Mouse (Mus musculus) forebrain, embryonic 16.5 days (tissue): ENCODE data around the gene Esam. TPM values are rescaled to one million over a fixed set of nuclear protein-coding genes. Genes with fewer than 3 reads are reported as not detected.

ENCODE experiments used
- ATAC-seq: fragments of 200-750 bp; cut with Nextera tagmentation; 2 replicates; pipeline ENCODE4 v1.8.0; 2017; ENCODE audit warnings: mild to moderate bottlenecking, moderate library complexity
- H3K27ac ChIP-seq: fragments of 300-500 bp; sonication (generic); 2 replicates; pipeline ENCODE4 v1.5.1; 2014; ENCODE audit warnings: low read length, control low read depth
- H3K27me3 ChIP-seq: fragments of 300-500 bp; sonication (generic); replicated peaks from 2 replicates; pipeline ENCODE4 v1.6.1; 2014; ENCODE audit warnings: low read length; ENCODE audit not compliant: control insufficient read depth, insufficient read depth
- H3K36me3 ChIP-seq: fragments of 300-500 bp; sonication (generic); 2 replicates; pipeline ENCODE4 v1.6.1; 2014; ENCODE audit not compliant: control insufficient read depth, insufficient read depth
- H3K4me1 ChIP-seq: fragments of 300-500 bp; sonication (generic); replicated peaks from 2 replicates; pipeline ENCODE4 v1.6.1; 2014; ENCODE audit warnings: low read length; ENCODE audit not compliant: control insufficient read depth, insufficient read depth
- H3K4me2 ChIP-seq: fragments of 300-500 bp; sonication (generic); 2 replicates; pipeline ENCODE4 v1.6.1; 2014; ENCODE audit warnings: mild to moderate bottlenecking, low read length, control low read depth
- H3K4me3 ChIP-seq: fragments of 300-500 bp; sonication (generic); replicated peaks from 2 replicates; pipeline ENCODE4 v1.5.1; 2014; ENCODE audit warnings: mild to moderate bottlenecking, low read length, control low read depth
- H3K9ac ChIP-seq: fragments of 300-500 bp; sonication (generic); replicated peaks from 2 replicates; pipeline ENCODE4 v1.6.1; 2014; ENCODE audit warnings: low read depth, low read length, control low read depth
- H3K9me3 ChIP-seq: fragments of 300-500 bp; sonication (generic); 2 replicates; pipeline ENCODE4 v1.6.1; 2016; ENCODE audit warnings: low read length; ENCODE audit not compliant: control insufficient read depth
- WGBS: fragments of 180-500 bp; shearing (Covaris S2); extraction: QIAGEN DNeasy Blood & Tissue Kit; methylation state at CpG from one replicate; pipeline ENCODE4 v1.1.7; 2014; 5-methylcytosine and 5-hydroxymethylcytosine counted together
- polyA plus RNA-seq: library from polyadenylated mRNA; unstranded; fragments of >200 nt; fragmentation: Nextera tagmentation; extraction: Ambion mirVana; gene quantifications from 2 replicates; pipeline ENCODE4 v1.2.1, GENCODE M21; 2015

Esam gene
- polyA plus RNA-seq, 1 experiment from 2014 or later, result 42.4 TPM

GRCm38 (mm10) chr9:37504348-37504747 lies 23.5 kb upstream of the Esam start:
- ATAC-seq, result no peak
- Histone ChIP-seq H3K27me3 (no peaks in the 10 kb centered on the region), H3K9ac (no peak overlapping the region), H3K9me3 (no peaks in the 10 kb centered on the region), H3K4me3 (no peak overlapping the region), H3K27ac (no peak overlapping the region), H3K4me1 (no peaks in the 10 kb centered on the region; the same call in 1 of the 2 replicates), H3K36me3 (no peaks in the 10 kb centered on the region), H3K4me2 (no peak overlapping the region)

- H3K27me3 ChIP-seq, result no peaks in the 10 kb centered on the region
- H3K9ac ChIP-seq, result no peak overlapping the region
- no peaks in the 10 kb centered on the region; the same call in 1 of the 2 replicates for H3K4me1 ChIP-seq
- ATAC-seq, result no peak
- H3K27ac ChIP-seq, result no peak overlapping the region
- no peak overlapping the region for H3K4me2 ChIP-seq
- H3K36me3 ChIP-seq, result no peaks in the 10 kb centered on the region
- no peaks in the 10 kb centered on the region for H3K9me3 ChIP-seq
- H3K4me3 ChIP-seq, result no peak overlapping the region
- 78% methylated on average over 1 of the region's 1 CpGs for WGBS
Observed at GRCm38 (mm10) chr9:37506023-37506422, 21.9 kb upstream of the Esam start.

- H3K9ac ChIP-seq, result no peak overlapping the region
- no peaks in the 10 kb centered on the region for H3K36me3 ChIP-seq
- no peak overlapping the region for H3K4me2 ChIP-seq
- 95% methylated on average over 2 of the region's 2 CpGs for WGBS
- no peak overlapping the region for H3K4me3 ChIP-seq
- ATAC-seq, result no peak
- no peaks in the 10 kb centered on the region for H3K27me3 ChIP-seq
- no peak overlapping the region for H3K27ac ChIP-seq
- H3K9me3 ChIP-seq, result no peaks in the 10 kb centered on the region
- no peaks in the 10 kb centered on the region; the same call in 1 of the 2 replicates for H3K4me1 ChIP-seq
Observed at GRCm38 (mm10) chr9:37512097-37512496, 15.8 kb upstream of the Esam start.

- H3K9me3 ChIP-seq, result no peaks in the 10 kb centered on the region
- H3K36me3 ChIP-seq, result no peaks in the 10 kb centered on the region
- H3K27ac ChIP-seq, result no peak overlapping the region
- 62% methylated on average over 3 of the region's 3 CpGs for WGBS
- H3K27me3 ChIP-seq, result no peaks in the 10 kb centered on the region
- no peaks in the 10 kb centered on the region for H3K4me1 ChIP-seq
- no peak overlapping the region for H3K4me2 ChIP-seq
- no peak overlapping the region for H3K9ac ChIP-seq
- H3K4me3 ChIP-seq, result no peak overlapping the region
- no peak for ATAC-seq
Observed at GRCm38 (mm10) chr9:37514456-37514855, 13.4 kb upstream of the Esam start.

GRCm38 (mm10) chr9:37517467-37517866 lies 10.4 kb upstream of the Esam start:
- Histone ChIP-seq H3K4me3 (no peak overlapping the region), H3K27ac (no peak overlapping the region), H3K4me1 (no peaks in the 10 kb centered on the region), H3K4me2 (no peak overlapping the region), H3K36me3 (peaks cover 8% of the 10 kb centered on the region), H3K9ac (no peak overlapping the region), H3K9me3 (no peaks in the 10 kb centered on the region), H3K27me3 (no peaks in the 10 kb centered on the region)
- WGBS, result 58% methylated on average over 1 of the region's 1 CpGs
- ATAC-seq, result no peak

- no peaks in the 10 kb centered on the region for H3K27me3 ChIP-seq
- 78% methylated on average over 8 of the region's 8 CpGs for WGBS
- peaks cover 8% of the 10 kb centered on the region for H3K36me3 ChIP-seq
- H3K4me2 ChIP-seq, result no peak overlapping the region
- ATAC-seq, result no peak
- H3K27ac ChIP-seq, result no peak overlapping the region
- H3K9ac ChIP-seq, result no peak overlapping the region
- no peaks in the 10 kb centered on the region for H3K9me3 ChIP-seq
- H3K4me1 ChIP-seq, result no peaks in the 10 kb centered on the region
- H3K4me3 ChIP-seq, result no peak overlapping the region
Observed at GRCm38 (mm10) chr9:37518991-37519390, 8.9 kb upstream of the Esam start.

GRCm38 (mm10) chr9:37519995-37520394 lies 7.9 kb upstream of the Esam start:
- ATAC-seq, result no peak
- H3K9ac ChIP-seq, result no peak overlapping the region
- no peaks in the 10 kb centered on the region for H3K9me3 ChIP-seq
- H3K4me2 ChIP-seq, result no peak overlapping the region
- H3K4me3 ChIP-seq, result no peak overlapping the region
- no peak overlapping the region for H3K27ac ChIP-seq
- H3K27me3 ChIP-seq, result no peaks in the 10 kb centered on the region
- H3K36me3 ChIP-seq, result peaks cover 10% of the 10 kb centered on the region
- 80% methylated on average over 2 of the region's 2 CpGs for WGBS
- H3K4me1 ChIP-seq, result no peaks in the 10 kb centered on the region

GRCm38 (mm10) chr9:37525461-37525860 lies 2.4 kb upstream of the Esam start:
- Histone ChIP-seq H3K9me3 (no peaks in the 10 kb centered on the region), H3K4me3 (no peak overlapping the region), H3K9ac (no peak overlapping the region), H3K4me1 (peaks cover 7% of the 10 kb centered on the region), H3K27me3 (peaks cover 40% of the 10 kb centered on the region), H3K36me3 (peaks cover 9% of the 10 kb centered on the region), H3K4me2 (no peak overlapping the region), H3K27ac (no peak overlapping the region)
- ATAC-seq, result no peak
- 94% methylated on average over 2 of the region's 2 CpGs for WGBS

- WGBS, result 35% methylated on average over 21 of the region's 21 CpGs
- H3K4me2 ChIP-seq, result no peak overlapping the region
- ATAC-seq, result no peak
- H3K27me3 ChIP-seq, result peaks cover 46% of the 10 kb centered on the region
- no peak overlapping the region for H3K27ac ChIP-seq
- no peaks in the 10 kb centered on the region for H3K9me3 ChIP-seq
- H3K36me3 ChIP-seq, result peaks cover 2% of the 10 kb centered on the region
- no peak overlapping the region for H3K4me3 ChIP-seq
- peaks cover 17% of the 10 kb centered on the region for H3K4me1 ChIP-seq
- H3K9ac ChIP-seq, result no peak overlapping the region
Observed at GRCm38 (mm10) chr9:37526443-37527395, 1.2 kb upstream of the Esam start.
